Mouse (Mus musculus): ENCODE results near the gene Ddah1. TPM values are rescaled to one million over a fixed set of nuclear protein-coding genes. Genes with fewer than 3 reads are reported as not detected.
"Not testable (repeated sequence)": the region's sequence is repeated elsewhere in the genome, so short reads cannot be mapped to it uniquely, and the experiment has no call there.

Ddah1 gene
- polyA plus RNA-seq, 1 experiment, result 0.67 TPM

GRCm38 (mm10) chr3:145872680-145873079 lies 114.2 kb downstream of the Ddah1 start:
- no peak overlapping the region for H3K4me3 ChIP-seq (ENCODE audit: insufficient read depth, low read length)
- no peak overlapping the region for H3K27ac ChIP-seq (ENCODE audit: insufficient read depth, low read depth, low read length)
- peaks cover 6% of the 10 kb centered on the region; the same call in 1 of the 2 replicates for H3K4me1 ChIP-seq (ENCODE audit: control insufficient read depth, insufficient read depth, low read length)
- no peak for TF ChIP-seq CTCF (IDR thresholded peaks at IDR 0.05; ENCODE audit: low read depth, low read length)
- TF ChIP-seq POLR2A (IDR thresholded peaks at IDR 0.05; ENCODE audit: borderline replicate concordance, low read depth, low read length), result no peak

GRCm38 (mm10) chr3:145873271-145873670 lies 114.8 kb downstream of the Ddah1 start:
- peaks cover 6% of the 10 kb centered on the region; the same call in 1 of the 2 replicates for H3K4me1 ChIP-seq (ENCODE audit: control insufficient read depth, insufficient read depth, low read length)
- H3K27ac ChIP-seq (ENCODE audit: insufficient read depth, low read depth, low read length), result no peak overlapping the region
- TF ChIP-seq POLR2A (IDR thresholded peaks at IDR 0.05; ENCODE audit: borderline replicate concordance, low read depth, low read length) (no peak), CTCF (IDR thresholded peaks at IDR 0.05; ENCODE audit: low read depth, low read length) (no peak)
- no peak overlapping the region for H3K4me3 ChIP-seq (ENCODE audit: insufficient read depth, low read length)

- H3K27ac ChIP-seq (ENCODE audit: insufficient read depth, low read depth, low read length), result no peak overlapping the region
- no peak overlapping the region for H3K4me3 ChIP-seq (ENCODE audit: insufficient read depth, low read length)
- H3K4me1 ChIP-seq (ENCODE audit: control insufficient read depth, insufficient read depth, low read length), result peaks cover 6% of the 10 kb centered on the region; the same call in 1 of the 2 replicates
- TF ChIP-seq CTCF (IDR thresholded peaks at IDR 0.05; ENCODE audit: low read depth, low read length), result no peak
- no peak for TF ChIP-seq POLR2A (IDR thresholded peaks at IDR 0.05; ENCODE audit: borderline replicate concordance, low read depth, low read length)
Observed at GRCm38 (mm10) chr3:145874126-145874525, 115.7 kb downstream of the Ddah1 start.

GRCm38 (mm10) chr3:145876120-145876519 lies 117.6 kb downstream of the Ddah1 start:
- Histone ChIP-seq H3K27ac (ENCODE audit: insufficient read depth, low read depth, low read length) (no peak overlapping the region), H3K4me1 (ENCODE audit: control insufficient read depth, insufficient read depth, low read length) (peaks cover 6% of the 10 kb centered on the region; the same call in 1 of the 2 replicates), H3K4me3 (ENCODE audit: insufficient read depth, low read length) (no peak overlapping the region)
- no peak for TF ChIP-seq POLR2A (IDR thresholded peaks at IDR 0.05; ENCODE audit: borderline replicate concordance, low read depth, low read length)
- TF ChIP-seq CTCF (IDR thresholded peaks at IDR 0.05; ENCODE audit: low read depth, low read length), result no peak

GRCm38 (mm10) chr3:145878867-145879266 lies 120.4 kb downstream of the Ddah1 start:
- H3K27ac ChIP-seq (ENCODE audit: insufficient read depth, low read depth, low read length); H3K4me1 ChIP-seq (ENCODE audit: control insufficient read depth, insufficient read depth, low read length); H3K4me3 ChIP-seq (ENCODE audit: insufficient read depth, low read length): not testable (repeated sequence)

- Histone ChIP-seq H3K4me3 (ENCODE audit: insufficient read depth, low read length) (no peak overlapping the region), H3K27ac (ENCODE audit: insufficient read depth, low read depth, low read length) (no peak overlapping the region), H3K4me1 (ENCODE audit: control insufficient read depth, insufficient read depth, low read length) (peaks cover 3% of the 10 kb centered on the region; the same call in 1 of the 2 replicates)
- TF ChIP-seq CTCF (IDR thresholded peaks at IDR 0.05; ENCODE audit: low read depth, low read length) (no peak), POLR2A (IDR thresholded peaks at IDR 0.05; ENCODE audit: borderline replicate concordance, low read depth, low read length) (no peak)
Observed at GRCm38 (mm10) chr3:145880335-145880734, 121.9 kb downstream of the Ddah1 start.

- Histone ChIP-seq H3K27ac (ENCODE audit: insufficient read depth, low read depth, low read length) (no peak overlapping the region), H3K4me1 (ENCODE audit: control insufficient read depth, insufficient read depth, low read length) (no peaks in the 10 kb centered on the region), H3K4me3 (ENCODE audit: insufficient read depth, low read length) (no peak overlapping the region)
- TF ChIP-seq POLR2A (IDR thresholded peaks at IDR 0.05; ENCODE audit: borderline replicate concordance, low read depth, low read length) (no peak), CTCF (IDR thresholded peaks at IDR 0.05; ENCODE audit: low read depth, low read length) (no peak)
Observed at GRCm38 (mm10) chr3:145882076-145882874, 123.8 kb downstream of the Ddah1 start.

- Histone ChIP-seq H3K27ac (ENCODE audit: insufficient read depth, low read depth, low read length) (no peak overlapping the region), H3K4me1 (ENCODE audit: control insufficient read depth, insufficient read depth, low read length) (no peaks in the 10 kb centered on the region), H3K4me3 (ENCODE audit: insufficient read depth, low read length) (no peak overlapping the region)
- TF ChIP-seq POLR2A (IDR thresholded peaks at IDR 0.05; ENCODE audit: borderline replicate concordance, low read depth, low read length) (no peak), CTCF (IDR thresholded peaks at IDR 0.05; ENCODE audit: low read depth, low read length) (no peak)
Observed at GRCm38 (mm10) chr3:145883233-145883632, 124.8 kb downstream of the Ddah1 start.

GRCm38 (mm10) chr3:145885376-145885775 lies 126.9 kb downstream of the Ddah1 start:
- TF ChIP-seq POLR2A (IDR thresholded peaks at IDR 0.05; ENCODE audit: borderline replicate concordance, low read depth, low read length) (no peak), CTCF (IDR thresholded peaks at IDR 0.05; ENCODE audit: low read depth, low read length) (no peak)
- no peak overlapping the region for H3K27ac ChIP-seq (ENCODE audit: insufficient read depth, low read depth, low read length)
- H3K4me1 ChIP-seq (ENCODE audit: control insufficient read depth, insufficient read depth, low read length), result no peaks in the 10 kb centered on the region
- no peak overlapping the region for H3K4me3 ChIP-seq (ENCODE audit: insufficient read depth, low read length)

GRCm38 (mm10) chr3:145885851-145886464 lies 127.5 kb downstream of the Ddah1 start:
- Histone ChIP-seq H3K27ac (ENCODE audit: insufficient read depth, low read depth, low read length) (no peak overlapping the region), H3K4me3 (ENCODE audit: insufficient read depth, low read length) (no peak overlapping the region), H3K4me1 (ENCODE audit: control insufficient read depth, insufficient read depth, low read length) (no peaks in the 10 kb centered on the region)
- TF ChIP-seq CTCF (IDR thresholded peaks at IDR 0.05; ENCODE audit: low read depth, low read length) (no peak), POLR2A (IDR thresholded peaks at IDR 0.05; ENCODE audit: borderline replicate concordance, low read depth, low read length) (no peak)

All from bone marrow macrophage, adult 2 months (primary cell).